Mouse (Mus musculus): ENCODE measurements around the gene Nt5c2. TPM values are rescaled to one million over a fixed set of nuclear protein-coding genes. Genes with fewer than 3 reads are reported as not detected.
"Not testable (repeated sequence)": the region's sequence is repeated elsewhere in the genome, so short reads cannot be mapped to it uniquely, and the experiment has no call there.

Nt5c2 gene
- polyA plus RNA-seq, 1 experiment from 2014 or later = 55.1 TPM

- Histone ChIP-seq H3K27me3 (replicated peaks; ENCODE audit: control insufficient read depth, insufficient read depth, low read length) (peaks cover 62% of the 10 kb centered on the region), H3K27ac (ENCODE audit: low read depth) (no peak overlapping the region), H3K9me3 (ENCODE audit: control insufficient read depth, low read length) (no peaks in the 10 kb centered on the region), H3K4me3 (ENCODE audit: low read depth, low read length) (no peak overlapping the region; the same call in 1 of the 2 replicates), H3K4me2 (ENCODE audit: low read length) (no peak overlapping the region), H3K36me3 (ENCODE audit: control insufficient read depth, insufficient read depth, low read length) (no peaks in the 10 kb centered on the region), H3K4me1 (replicated peaks; ENCODE audit: control insufficient read depth, insufficient read depth, low read length) (peaks cover 8% of the 10 kb centered on the region), H3K9ac (ENCODE audit: low read length) (no peak overlapping the region)
- no peak for ATAC-seq (replicated peaks; ENCODE audit: low FRiP score, low TSS enrichment, low read depth)
- DNase-seq (ENCODE audit: low spot score) = no peak
- 16% methylated on average over 20 of the region's 20 CpGs for WGBS
These were observed 1.4 kb downstream of the Nt5c2 start for GRCm38 (mm10) chr19:47013340-47014158.

- WGBS = 90% methylated on average over 15 of the region's 15 CpGs
- no peak for DNase-seq (ENCODE audit: low spot score)
- no peaks in the 10 kb centered on the region for H3K36me3 ChIP-seq (ENCODE audit: control insufficient read depth, insufficient read depth, low read length)
- peaks cover 8% of the 10 kb centered on the region for H3K4me1 ChIP-seq (replicated peaks; ENCODE audit: control insufficient read depth, insufficient read depth, low read length)
- H3K27me3 ChIP-seq (replicated peaks; ENCODE audit: control insufficient read depth, insufficient read depth, low read length) = peaks cover 53% of the 10 kb centered on the region
- no peak overlapping the region for H3K4me3 ChIP-seq (ENCODE audit: low read depth, low read length)
- no peak overlapping the region for H3K9ac ChIP-seq (ENCODE audit: low read length)
- no peak for ATAC-seq (replicated peaks; ENCODE audit: low FRiP score, low TSS enrichment, low read depth)
- H3K27ac ChIP-seq (ENCODE audit: low read depth) = no peak overlapping the region
- H3K9me3 ChIP-seq (ENCODE audit: control insufficient read depth, low read length) = no peaks in the 10 kb centered on the region
- no peak overlapping the region for H3K4me2 ChIP-seq (ENCODE audit: low read length)
These were observed 2.3 kb downstream of the Nt5c2 start for GRCm38 (mm10) chr19:47012521-47013130.

GRCm38 (mm10) chr19:47009943-47010342, 5.0 kb downstream of the Nt5c2 start:
- ATAC-seq (replicated peaks; ENCODE audit: low FRiP score, low TSS enrichment, low read depth) = no peak
- 84% methylated on average over 5 of the region's 5 CpGs for WGBS
- no peak overlapping the region for H3K27ac ChIP-seq (ENCODE audit: low read depth)

GRCm38 (mm10) chr19:47009420-47009819, 5.5 kb downstream of the Nt5c2 start:
- H3K27ac ChIP-seq (ENCODE audit: low read depth) = no peak overlapping the region
- no peak overlapping the region for H3K4me2 ChIP-seq (ENCODE audit: low read length)
- 82% methylated on average over 7 of the region's 7 CpGs for WGBS
- peaks cover 27% of the 10 kb centered on the region for H3K27me3 ChIP-seq (replicated peaks; ENCODE audit: control insufficient read depth, insufficient read depth, low read length)
- no peaks in the 10 kb centered on the region for H3K4me1 ChIP-seq (replicated peaks; ENCODE audit: control insufficient read depth, insufficient read depth, low read length)
- no peak overlapping the region for H3K9ac ChIP-seq (ENCODE audit: low read length)
- ATAC-seq (replicated peaks; ENCODE audit: low FRiP score, low TSS enrichment, low read depth) (no peak), DNase-seq (ENCODE audit: low spot score) (no peak)
- H3K36me3 ChIP-seq (ENCODE audit: control insufficient read depth, insufficient read depth, low read length) = no peaks in the 10 kb centered on the region
- H3K9me3 ChIP-seq (ENCODE audit: control insufficient read depth, low read length) = no peaks in the 10 kb centered on the region
- no peak overlapping the region for H3K4me3 ChIP-seq (ENCODE audit: low read depth, low read length)

More at GRCm38 (mm10) chr19:47009943-47010342, 5.0 kb downstream of the Nt5c2 start:
- no peak for DNase-seq (ENCODE audit: low spot score)
- Histone ChIP-seq H3K9ac (ENCODE audit: low read length) (no peak overlapping the region), H3K9me3 (ENCODE audit: control insufficient read depth, low read length) (no peaks in the 10 kb centered on the region), H3K4me2 (ENCODE audit: low read length) (no peak overlapping the region), H3K36me3 (ENCODE audit: control insufficient read depth, insufficient read depth, low read length) (no peaks in the 10 kb centered on the region), H3K4me1 (replicated peaks; ENCODE audit: control insufficient read depth, insufficient read depth, low read length) (no peaks in the 10 kb centered on the region; the same call in 1 of the 2 replicates), H3K4me3 (ENCODE audit: low read depth, low read length) (no peak overlapping the region), H3K27me3 (replicated peaks; ENCODE audit: control insufficient read depth, insufficient read depth, low read length) (peaks cover 32% of the 10 kb centered on the region)

- no peaks in the 10 kb centered on the region for H3K9me3 ChIP-seq (ENCODE audit: control insufficient read depth, low read length)
- ATAC-seq (replicated peaks; ENCODE audit: low FRiP score, low TSS enrichment, low read depth) = no peak
- no peaks in the 10 kb centered on the region; the same call in 1 of the 2 replicates for H3K27me3 ChIP-seq (replicated peaks; ENCODE audit: control insufficient read depth, insufficient read depth, low read length)
- H3K27ac ChIP-seq (ENCODE audit: low read depth) = no peak overlapping the region
- peak; percentile 88 for DNase-seq (ENCODE audit: low spot score)
- no peaks in the 10 kb centered on the region for H3K36me3 ChIP-seq (ENCODE audit: control insufficient read depth, insufficient read depth, low read length)
- 2% methylated on average over 4 of the region's 4 CpGs for WGBS
- no peak overlapping the region for H3K9ac ChIP-seq (ENCODE audit: low read length)
- H3K4me2 ChIP-seq (ENCODE audit: low read length) = no peak overlapping the region
- H3K4me3 ChIP-seq (ENCODE audit: low read depth, low read length) = no peak overlapping the region
- H3K4me1 ChIP-seq (replicated peaks; ENCODE audit: control insufficient read depth, insufficient read depth, low read length) = no peaks in the 10 kb centered on the region
These were observed 8.6 kb downstream of the Nt5c2 start for GRCm38 (mm10) chr19:47006321-47006720.

- Histone ChIP-seq H3K4me3 (ENCODE audit: low read depth, low read length) (no peak overlapping the region), H3K27me3 (replicated peaks; ENCODE audit: control insufficient read depth, insufficient read depth, low read length) (no peaks in the 10 kb centered on the region; the same call in 1 of the 2 replicates), H3K4me2 (ENCODE audit: low read length) (no peak overlapping the region), H3K9me3 (ENCODE audit: control insufficient read depth, low read length) (no peaks in the 10 kb centered on the region), H3K4me1 (replicated peaks; ENCODE audit: control insufficient read depth, insufficient read depth, low read length) (no peaks in the 10 kb centered on the region), H3K36me3 (ENCODE audit: control insufficient read depth, insufficient read depth, low read length) (no peaks in the 10 kb centered on the region), H3K27ac (ENCODE audit: low read depth) (no peak overlapping the region), H3K9ac (ENCODE audit: low read length) (no peak overlapping the region)
- DNase-seq (ENCODE audit: low spot score) (no peak), ATAC-seq (replicated peaks; ENCODE audit: low FRiP score, low TSS enrichment, low read depth) (no peak)
- 60% methylated on average over 5 of the region's 5 CpGs for WGBS
These were observed 9.1 kb downstream of the Nt5c2 start for GRCm38 (mm10) chr19:47005873-47006272.

GRCm38 (mm10) chr19:47003742-47004511, 11.0 kb downstream of the Nt5c2 start:
- H3K27ac ChIP-seq (ENCODE audit: low read depth) = no peak overlapping the region
- ATAC-seq (replicated peaks; ENCODE audit: low FRiP score, low TSS enrichment, low read depth) (no peak), DNase-seq (ENCODE audit: low spot score) (no peak)
- WGBS = 82% methylated on average over 6 of the region's 6 CpGs
- H3K27me3 ChIP-seq (replicated peaks; ENCODE audit: control insufficient read depth, insufficient read depth, low read length) = no peaks in the 10 kb centered on the region
- H3K4me1 ChIP-seq (replicated peaks; ENCODE audit: control insufficient read depth, insufficient read depth, low read length) = no peaks in the 10 kb centered on the region
- no peak overlapping the region for H3K9ac ChIP-seq (ENCODE audit: low read length)
- H3K9me3 ChIP-seq (ENCODE audit: control insufficient read depth, low read length) = no peaks in the 10 kb centered on the region
- no peak overlapping the region for H3K4me2 ChIP-seq (ENCODE audit: low read length)
- H3K36me3 ChIP-seq (ENCODE audit: control insufficient read depth, insufficient read depth, low read length) = no peaks in the 10 kb centered on the region
- no peak overlapping the region for H3K4me3 ChIP-seq (ENCODE audit: low read depth, low read length)

GRCm38 (mm10) chr19:47000357-47000756, 14.6 kb downstream of the Nt5c2 start:
- H3K9me3 ChIP-seq (ENCODE audit: control insufficient read depth, low read length); H3K27me3 ChIP-seq (replicated peaks; ENCODE audit: control insufficient read depth, insufficient read depth, low read length); H3K27ac ChIP-seq (ENCODE audit: low read depth); ATAC-seq (replicated peaks; ENCODE audit: low FRiP score, low TSS enrichment, low read depth); H3K4me2 ChIP-seq (ENCODE audit: low read length); H3K4me1 ChIP-seq (replicated peaks; ENCODE audit: control insufficient read depth, insufficient read depth, low read length); H3K36me3 ChIP-seq (ENCODE audit: control insufficient read depth, insufficient read depth, low read length); DNase-seq (ENCODE audit: low spot score); H3K9ac ChIP-seq (ENCODE audit: low read length); H3K4me3 ChIP-seq (ENCODE audit: low read depth, low read length): not testable (repeated sequence)
- WGBS = 86% methylated on average over 2 of the region's 3 CpGs
